Mouse (Mus musculus): ENCODE measurements around the gene Mucl2. TPM values are rescaled to one million over a fixed set of nuclear protein-coding genes. Genes with fewer than 3 reads are reported as not detected.

Gene Mucl2
- not detected in 2 replicates for polyA plus RNA-seq (2012; rRNA removed)

GRCm38 (mm10) chr15:103899212-103899611, at the start of gene Mucl2:
Gene Mucl2, minus strand, starts transcription at chr15:103899312.

Other genes with a start within 250 kb of the Mucl2 start
- not detected in 2 replicates for gene Mucl1, start 143.8 kb downstream of the Mucl2 start, polyA plus RNA-seq (2012; rRNA removed)